Mouse (Mus musculus) intestine, embryonic 14.5 days (tissue): ENCODE measurements around the gene Mrpl54. TPM values are rescaled to one million over a fixed set of nuclear protein-coding genes. Genes with fewer than 3 reads are reported as not detected.

ENCODE experiments used
- ATAC-seq: fragments of 200-750 bp; cut with Nextera tagmentation; replicated peaks from 2 replicates; pipeline ENCODE4 v1.8.0; 2017; ENCODE audit warnings: low read depth, moderate number of reproducible peaks, moderate TSS enrichment, moderate library complexity; ENCODE audit not compliant: low FRiP score, low TSS enrichment
- DNase-seq: peaks from one replicate; pipeline ENCODE4 v3.0.0-alpha.2; 2018; ENCODE audit warnings: low spot score
- H3K27ac ChIP-seq: fragments of 300-500 bp; sonication (generic); 2 replicates; pipeline ENCODE4 v1.5.1; 2014; ENCODE audit warnings: low read depth, mild to moderate bottlenecking, control low read depth
- H3K27me3 ChIP-seq: fragments of 300-500 bp; sonication (generic); replicated peaks from 2 replicates; pipeline ENCODE4 v1.6.1; 2014; ENCODE audit warnings: low read length, control low read depth; ENCODE audit not compliant: control insufficient read depth, insufficient read depth
- H3K36me3 ChIP-seq: fragments of 300-500 bp; sonication (generic); 2 replicates; pipeline ENCODE4 v1.6.1; 2014; ENCODE audit warnings: low read length, control low read depth; ENCODE audit not compliant: control insufficient read depth, insufficient read depth
- H3K4me1 ChIP-seq: fragments of 300-500 bp; sonication (generic); replicated peaks from 2 replicates; pipeline ENCODE4 v1.6.1; 2014; ENCODE audit warnings: low read length, control low read depth, mixed read lengths; ENCODE audit not compliant: control insufficient read depth, insufficient read depth
- H3K4me2 ChIP-seq: fragments of 300-500 bp; sonication (generic); 2 replicates; pipeline ENCODE4 v1.6.1; 2014; ENCODE audit warnings: low read length
- H3K4me3 ChIP-seq: fragments of 300-500 bp; sonication (generic); 2 replicates; pipeline ENCODE4 v1.5.1; 2014; ENCODE audit warnings: low read depth, low read length, control low read depth, mixed read lengths
- H3K9ac ChIP-seq: fragments of 300-500 bp; sonication (generic); 2 replicates; pipeline ENCODE4 v1.6.1; 2014; ENCODE audit warnings: mild to moderate bottlenecking, low read length
- H3K9me3 ChIP-seq: fragments of 300-500 bp; sonication (generic); 2 replicates; pipeline ENCODE4 v1.6.1; 2016; ENCODE audit warnings: low read length, control low read depth; ENCODE audit not compliant: control insufficient read depth
- whole genome bisulfite sequencing: fragments of 180-500 bp; shearing (Covaris S2); extraction: QIAGEN DNeasy Blood & Tissue Kit; methylation state at CpG from one replicate; pipeline ENCODE4 v1.1.7; 2014; 5-methylcytosine and 5-hydroxymethylcytosine counted together
- microRNA-seq: library from miRNA; unstranded; fragments of <30 nt; microRNA quantifications from one replicate; pipeline ENCODE4, GENCODE M21; 2016
- polyA plus RNA-seq: library from polyadenylated mRNA; unstranded; fragments of >200 nt; fragmentation: Nextera tagmentation; extraction: Ambion mirVana; gene quantifications from 2 replicates; pipeline ENCODE4 v1.2.1, GENCODE M21; 2014

Gene Mrpl54
- polyA plus RNA-seq, 1 experiment from 2014 or later = 260 TPM

GRCm38 (mm10) chr10:81216810-81217209 is 49.9 kb downstream of the Mrpl54 start:
- no peak overlapping the region for H3K4me3 ChIP-seq
- 87% methylated on average over 6 of the region's 6 CpGs for WGBS
- no peak overlapping the region for H3K4me2 ChIP-seq
- no peaks in the 10 kb centered on the region for H3K9me3 ChIP-seq
- no peak for DNase-seq
- no peak for ATAC-seq
- no peaks in the 10 kb centered on the region for H3K4me1 ChIP-seq
- H3K27me3 ChIP-seq = no peaks in the 10 kb centered on the region
- H3K27ac ChIP-seq = no peak overlapping the region
- no peak overlapping the region for H3K9ac ChIP-seq
- H3K36me3 ChIP-seq = no peaks in the 10 kb centered on the region

GRCm38 (mm10) chr10:81216260-81216659 is 50.5 kb downstream of the Mrpl54 start:
- H3K27me3 ChIP-seq = no peaks in the 10 kb centered on the region
- H3K9me3 ChIP-seq = no peaks in the 10 kb centered on the region
- H3K9ac ChIP-seq = no peak overlapping the region
- 84% methylated on average over 6 of the region's 6 CpGs for WGBS
- H3K4me2 ChIP-seq = no peak overlapping the region
- no peaks in the 10 kb centered on the region for H3K36me3 ChIP-seq
- H3K4me1 ChIP-seq = no peaks in the 10 kb centered on the region
- H3K4me3 ChIP-seq = no peak overlapping the region
- ATAC-seq (no peak), DNase-seq (no peak)
- H3K27ac ChIP-seq = no peak overlapping the region

Small RNA genes lying within 50 kb of the gene (microRNA-seq; reads per million reads assigned to microRNA genes)
- 6.9 reads per million, percentile 37 among the genes with 10 or more reads in this experiment for gene Mir3057

Other genes with a start within 250 kb of the Mrpl54 start
- gene Diras1, start 241.3 kb downstream of the Mrpl54 start, polyA plus RNA-seq = 0.65 and 1.0 TPM in 2 replicates
- gene Slc39a3, start 229.5 kb downstream of the Mrpl54 start, polyA plus RNA-seq = 13.1 and 13.7 TPM in 2 replicates
- 171 and 181 TPM in 2 replicates for gene Sgta, start 206.8 kb downstream of the Mrpl54 start, polyA plus RNA-seq
- 53.2 and 54.1 TPM in 2 replicates for gene Thop1, start 196.9 kb downstream of the Mrpl54 start, polyA plus RNA-seq
- gene Creb3l3, start 168.1 kb downstream of the Mrpl54 start, polyA plus RNA-seq = 0.65 and 1.0 TPM in 2 replicates
- gene Map2k2, start 161.0 kb downstream of the Mrpl54 start, polyA plus RNA-seq = 174 and 185 TPM in 2 replicates
- 23.2 and 28.7 TPM in 2 replicates for gene Zbtb7a, start 131.7 kb downstream of the Mrpl54 start, polyA plus RNA-seq
- gene Pias4, start 99.0 kb downstream of the Mrpl54 start, polyA plus RNA-seq = 40.8 and 43.3 TPM in 2 replicates
- 484 and 490 TPM in 2 replicates for gene Eef2, start 90.3 kb downstream of the Mrpl54 start, polyA plus RNA-seq
- gene Dapk3, start 83.9 kb downstream of the Mrpl54 start, polyA plus RNA-seq = 57.8 and 58.8 TPM in 2 replicates
- gene 4930442H23Rik, start 83.1 kb downstream of the Mrpl54 start, polyA plus RNA-seq = not detected in 2 replicates
- gene Nmrk2, start 64.9 kb downstream of the Mrpl54 start, polyA plus RNA-seq = 0.22 TPM in 2 replicates
- 2.2 and 2.8 TPM in 2 replicates for gene Atcay, start 36.1 kb downstream of the Mrpl54 start, polyA plus RNA-seq
- 6.9 and 8.1 TPM in 2 replicates for gene Zfr2, start 33.8 kb downstream of the Mrpl54 start, polyA plus RNA-seq
- gene Matk, start 14.0 kb downstream of the Mrpl54 start, polyA plus RNA-seq = 2.5 and 4.1 TPM in 2 replicates
- gene Apba3, start within 50 bp of the Mrpl54 start, polyA plus RNA-seq = 51.0 and 51.7 TPM in 2 replicates
- gene Tjp3, start 24.6 kb upstream of the Mrpl54 start, polyA plus RNA-seq = 35.1 and 44.4 TPM in 2 replicates
- gene Pip5k1c, start 26.0 kb upstream of the Mrpl54 start, polyA plus RNA-seq = 57.3 and 57.5 TPM in 2 replicates
- gene Cactin, start 54.2 kb upstream of the Mrpl54 start, polyA plus RNA-seq = 26.0 and 27.7 TPM in 2 replicates
- gene Tbxa2r, start 61.8 kb upstream of the Mrpl54 start, polyA plus RNA-seq = 22.3 and 23.6 TPM in 2 replicates
- 0.07 and 0.11 TPM in 2 replicates for gene Gipc3, start 76.3 kb upstream of the Mrpl54 start, polyA plus RNA-seq
- gene Hmg20b, start 83.5 kb upstream of the Mrpl54 start, polyA plus RNA-seq = 85.0 and 86.8 TPM in 2 replicates
- gene Mfsd12, start 90.6 kb upstream of the Mrpl54 start, polyA plus RNA-seq = 4.8 and 6.9 TPM in 2 replicates
- 0.58 and 0.59 TPM in 2 replicates for gene 4930404N11Rik, start 98.9 kb upstream of the Mrpl54 start, polyA plus RNA-seq
- gene Fzr1, start 111.6 kb upstream of the Mrpl54 start, polyA plus RNA-seq = 93.3 and 93.9 TPM in 2 replicates
- 70.7 and 70.8 TPM in 2 replicates for gene Dohh, start 117.5 kb upstream of the Mrpl54 start, polyA plus RNA-seq
- 2.4 and 4.2 TPM in 2 replicates for gene Gm48551, start 117.5 kb upstream of the Mrpl54 start, polyA plus RNA-seq
- gene Gm48552, start 122.1 kb upstream of the Mrpl54 start, polyA plus RNA-seq = 0.37 and 0.44 TPM in 2 replicates
- gene Smim24, start 126.1 kb upstream of the Mrpl54 start, polyA plus RNA-seq = 99.8 and 125 TPM in 2 replicates
- gene Nfic, start 188.7 kb upstream of the Mrpl54 start, polyA plus RNA-seq = 52.4 and 57.2 TPM in 2 replicates
- gene Celf5, start 215.8 kb upstream of the Mrpl54 start, polyA plus RNA-seq = 1.3 and 1.8 TPM in 2 replicates
- gene Ncln, start 229.5 kb upstream of the Mrpl54 start, polyA plus RNA-seq = 82.4 and 99.0 TPM in 2 replicates
- 0.53 and 0.65 TPM in 2 replicates for gene S1pr4, start 233.2 kb upstream of the Mrpl54 start, polyA plus RNA-seq